Mouse (Mus musculus) bone marrow macrophage, adult 2 months (primary cell): ENCODE data around the gene Zap70. TPM values are rescaled to one million over a fixed set of nuclear protein-coding genes. Genes with fewer than 3 reads are reported as not detected.

Experiments
- H3K27ac ChIP-seq: 2 replicates; pipeline ENCODE4 v1.5.1; 2012; ENCODE audit warnings: low read depth, low read length; ENCODE audit not compliant: insufficient read depth
- H3K4me1 ChIP-seq: 2 replicates; pipeline ENCODE4 v1.6.1; 2012; ENCODE audit warnings: low read length; ENCODE audit not compliant: control insufficient read depth, insufficient read depth
- H3K4me3 ChIP-seq: 2 replicates; pipeline ENCODE4 v1.5.1; 2012; ENCODE audit warnings: mild to moderate bottlenecking, low read length, moderate library complexity; ENCODE audit not compliant: insufficient read depth
- CTCF ChIP-seq: IDR thresholded peaks from 2 replicates; pipeline ENCODE4 v1.5.1; 2012; ENCODE audit warnings: low read depth, mild to moderate bottlenecking, low read length, moderate library complexity
- POLR2A ChIP-seq: IDR thresholded peaks from 2 replicates; pipeline ENCODE4 v1.6.1; 2012; ENCODE audit warnings: mild to moderate bottlenecking, low read depth, low read length, borderline replicate concordance
- polyA plus RNA-seq: library from polyadenylated mRNA; stranded (reverse); fragments of >200 nt; gene quantifications from 2 replicates; pipeline ENCODE4 v1.2.4, GENCODE M21; 2012; ENCODE audit not compliant: missing spikeins, insufficient read depth, insufficient read length

The Zap70 gene
- polyA plus RNA-seq = not detected in 2 replicates

GRCm38 (mm10) chr1:36761568-36761967 is at the start of gene Zap70:
Zap70 (plus strand) TSS chr1:36761798.
- TF ChIP-seq CTCF = no peak
- no peak for TF ChIP-seq POLR2A
- H3K4me1 ChIP-seq = no peaks in the 10 kb centered on the region
- H3K27ac ChIP-seq = no peak within 1 kb of the TSS
- H3K4me3 ChIP-seq = no peak within 1 kb of the TSS

GRCm38 (mm10) chr1:36714311-36714710 is 47.3 kb upstream of the Zap70 start, which contains the start of gene Actr1b:
Actr1b (minus strand) TSS chr1:36714422.
- H3K4me1 ChIP-seq = 0 out of 2 replicates have a peak, but pooled peaks cover 4% of the 10 kb centered on the region

GRCm38 (mm10) chr1:36718786-36719185 is 42.8 kb upstream of the Zap70 start:
- no peak overlapping the region for H3K27ac ChIP-seq
- H3K4me3 ChIP-seq = no peak overlapping the region
- TF ChIP-seq CTCF (no peak), POLR2A (no peak)
- no peaks in the 10 kb centered on the region for H3K4me1 ChIP-seq

More at GRCm38 (mm10) chr1:36714311-36714710, 47.3 kb upstream of the Zap70 start, which contains the start of gene Actr1b:
- no peak within 1 kb of the TSS for H3K27ac ChIP-seq
- TF ChIP-seq CTCF (no peak), POLR2A (no peak)
- H3K4me3 ChIP-seq = no peak within 1 kb of the TSS

GRCm38 (mm10) chr1:36723146-36724056 is 38.2 kb upstream of the Zap70 start:
- TF ChIP-seq POLR2A (no peak), CTCF (no peak)
- Histone ChIP-seq H3K4me3 (no peak overlapping the region), H3K27ac (no peak overlapping the region), H3K4me1 (no peaks in the 10 kb centered on the region)

GRCm38 (mm10) chr1:36724057-36724431 is 37.6 kb upstream of the Zap70 start:
- Histone ChIP-seq H3K27ac (no peak overlapping the region), H3K4me3 (no peak overlapping the region), H3K4me1 (no peaks in the 10 kb centered on the region)
- no peak for TF ChIP-seq POLR2A
- TF ChIP-seq CTCF = no peak

- no peak for TF ChIP-seq POLR2A
- TF ChIP-seq CTCF = peak; percentile 10; the same call in 1 of the 2 replicates
- no peak overlapping the region for H3K4me3 ChIP-seq
Measured at GRCm38 (mm10) chr1:36737300-36737699, 24.3 kb upstream of the Zap70 start.

GRCm38 (mm10) chr1:36739231-36739630 is 22.4 kb upstream of the Zap70 start:
- no peak overlapping the region for H3K4me3 ChIP-seq
- TF ChIP-seq POLR2A = no peak
- no peak for TF ChIP-seq CTCF
- no peak overlapping the region for H3K27ac ChIP-seq

More at GRCm38 (mm10) chr1:36737300-36737699, 24.3 kb upstream of the Zap70 start:
- Histone ChIP-seq H3K4me1 (no peaks in the 10 kb centered on the region), H3K27ac (no peak overlapping the region)

GRCm38 (mm10) chr1:36743046-36743445 is 18.6 kb upstream of the Zap70 start:
- no peak overlapping the region for H3K4me3 ChIP-seq
- no peaks in the 10 kb centered on the region for H3K4me1 ChIP-seq
- TF ChIP-seq CTCF = no peak
- no peak for TF ChIP-seq POLR2A
- H3K27ac ChIP-seq = no peak overlapping the region

More at GRCm38 (mm10) chr1:36739231-36739630, 22.4 kb upstream of the Zap70 start:
- H3K4me1 ChIP-seq = no peaks in the 10 kb centered on the region

- no peak overlapping the region for H3K4me3 ChIP-seq
- H3K27ac ChIP-seq = no peak overlapping the region
- no peaks in the 10 kb centered on the region for H3K4me1 ChIP-seq
- TF ChIP-seq POLR2A = no peak
- peak; percentile 80 for TF ChIP-seq CTCF
Measured at GRCm38 (mm10) chr1:36744268-36744944, 17.2 kb upstream of the Zap70 start.
